In genomic region chr13:102669522-102670256, GRCm38 (mm10) we compare ENCODE assay signal across 13 mouse cellular contexts. TPM values are rescaled to one million over a fixed set of nuclear protein-coding genes. Genes with fewer than 3 reads are reported as not detected.
DNase-seq lines count a peak whose midpoint lies in the region; ATAC-seq and TF ChIP-seq lines count a peak whose summit lies in the region.
"Had no signal": no experiment of that assay in that cellular context is flagged by ENCODE, and none has a peak within 500 bp of the region (broad histone marks: within the 10 kb centered on the region; RNA-seq: fewer than 3 reads in every experiment).

No protein-coding gene starts in this region.

- no peaks in the 10 kb centered on the region for H3K27me3 ChIP-seq in lung, embryonic 16.5 days (ENCODE audit: control insufficient read depth, insufficient read depth, low read depth, low read length)
- H3K27me3 ChIP-seq in limb, embryonic 12.5 days, result peaks cover 9% of the 10 kb centered on the region
- H3K27me3 ChIP-seq: midbrain, embryonic 13.5 days; neural tube, embryonic 13.5 days; stomach, embryonic 15.5 days had no signal

- no peak overlapping the region for H3K4me3 ChIP-seq in lung, embryonic 16.5 days (ENCODE audit: low read length)
- no peak overlapping the region for H3K4me3 ChIP-seq in limb, embryonic 12.5 days (replicated peaks)
- H3K4me3 ChIP-seq: midbrain, embryonic 13.5 days; neural tube, embryonic 13.5 days; stomach, embryonic 15.5 days had no signal

- no peaks in the 10 kb centered on the region for H3K36me3 ChIP-seq in lung, embryonic 16.5 days (ENCODE audit: control insufficient read depth, insufficient read depth, low read length)
- no peaks in the 10 kb centered on the region for H3K36me3 ChIP-seq in limb, embryonic 12.5 days
- H3K36me3 ChIP-seq: midbrain, embryonic 13.5 days; neural tube, embryonic 13.5 days; stomach, embryonic 15.5 days had no signal

- DNase-seq in lung, postnatal 10 days, result no peak
- peak; percentile 42 for DNase-seq in brain, embryonic 14.5 days (ENCODE audit: low read depth)
- DNase-seq in kidney, adult 18-20 months, result peak; percentile 56
- no peak for DNase-seq in urinary bladder, postnatal 4 days (ENCODE audit: low spot score in 2 of 2)
- DNase-seq in gastrocnemius, postnatal 25 days, result no peak
- DNase-seq: cerebellum, postnatal 36 days; right cerebral cortex, postnatal 14 days had no signal

- 25% methylated on average over 14 of the region's 14 CpGs for WGBS in lung, embryonic 16.5 days
- WGBS in limb, embryonic 12.5 days, result 47% methylated on average over 14 of the region's 14 CpGs

- H3K27ac ChIP-seq in lung, embryonic 16.5 days (ENCODE audit: low read length), result 0 out of 2 replicates have a peak overlapping the region, but pooled peaks have one; percentile 20
- no peak overlapping the region; the same call in 1 of the 2 replicates for H3K27ac ChIP-seq in limb, embryonic 12.5 days
- H3K27ac ChIP-seq: midbrain, embryonic 13.5 days; neural tube, embryonic 13.5 days; stomach, embryonic 15.5 days had no signal

- H3K9me3 ChIP-seq in lung, embryonic 16.5 days (ENCODE audit: control insufficient read depth, low read length), result no peaks in the 10 kb centered on the region
- H3K9me3 ChIP-seq in limb, embryonic 12.5 days, result no peaks in the 10 kb centered on the region; the same call in 1 of the 2 replicates
- H3K9me3 ChIP-seq: midbrain, embryonic 13.5 days; neural tube, embryonic 13.5 days; stomach, embryonic 15.5 days had no signal

- no peak for TF ChIP-seq CTCF in brain, embryonic 14.5 days (IDR thresholded peaks at IDR 0.05; ENCODE audit: borderline replicate concordance, extremely low read depth, insufficient read depth, insufficient read length)

- H3K4me2 ChIP-seq in lung, embryonic 16.5 days (ENCODE audit: low read depth, low read length), result no peak overlapping the region
- H3K4me2 ChIP-seq in limb, embryonic 12.5 days, result no peak overlapping the region
- H3K4me2 ChIP-seq: midbrain, embryonic 13.5 days; neural tube, embryonic 13.5 days; stomach, embryonic 15.5 days had no signal

- no peak overlapping the region for H3K9ac ChIP-seq in lung, embryonic 16.5 days (ENCODE audit: low read length)
- no peak overlapping the region for H3K9ac ChIP-seq in limb, embryonic 12.5 days (replicated peaks)
- H3K9ac ChIP-seq: midbrain, embryonic 13.5 days; neural tube, embryonic 13.5 days; stomach, embryonic 15.5 days had no signal

- peak; percentile 70 for ATAC-seq in lung, embryonic 16.5 days (ENCODE audit: low read depth)
- ATAC-seq in limb, embryonic 12.5 days (ENCODE audit: insufficient number of reproducible peaks, insufficient read depth, low FRiP score, low TSS enrichment, low read depth), result peak; percentile 44; the same call in 1 of the 2 replicates
- no peak for ATAC-seq in erythroblast, adult 5-6 weeks (replicated peaks; ENCODE audit: low FRiP score, poor library complexity, severe bottlenecking)

- peaks cover 14% of the 10 kb centered on the region for H3K4me1 ChIP-seq in lung, embryonic 16.5 days (replicated peaks; ENCODE audit: control insufficient read depth, insufficient read depth, low read length)
- peaks cover 5% of the 10 kb centered on the region for H3K4me1 ChIP-seq in limb, embryonic 12.5 days (replicated peaks)

- no peak for TF ChIP-seq POLR2A in brain, embryonic 14.5 days (IDR thresholded peaks at IDR 0.05; ENCODE audit: borderline replicate concordance, extremely low read depth, insufficient read depth, insufficient read length, poor library complexity, severe bottlenecking)

RNA-seq across cellular contexts. Expression of gene Cd180, which starts 23.7 kb away (rescaled TPM):
- 0.44 and 0.64 TPM in 2 replicates for polyA plus RNA-seq in lung, embryonic 16.5 days (2015; fragmentation: Nextera tagmentation; extraction: Ambion mirVana)
- 0.42 and 1.0 TPM in 2 replicates for polyA plus RNA-seq in brain, embryonic 14.5 days (2012; rRNA removed)
- polyA plus RNA-seq in limb, embryonic 12.5 days (2016; fragmentation: Nextera tagmentation; extraction: Ambion mirVana), result 0.16 and 0.82 TPM in 2 replicates
- under 1 TPM; 0.13 to 0.40 TPM for total RNA-seq in gastrocnemius, postnatal 25 days (2021)
- total RNA-seq in erythroblast, adult 5-6 weeks (2015; ENCODE audit: low replicate concordance), result 24.0 and 31.1 TPM in 2 replicates
- total RNA-seq in erythroblast, adult 5-6 weeks (2017; ENCODE audit: low replicate concordance), result 3.1 and 17.4 TPM in 2 replicates

Comparison
In these comparisons a context has a peak if more than half of its experiments do, and no peak if none do; other contexts are left out.
1. DNase-seq: peak in brain, embryonic 14.5 days (single experiment) and kidney, adult 18-20 months (single experiment); none in lung, postnatal 10 days (single experiment), urinary bladder, postnatal 4 days (0 of 2) and gastrocnemius, postnatal 25 days (single experiment).